Mouse (Mus musculus): ENCODE results near the gene Lgals3. TPM values are rescaled to one million over a fixed set of nuclear protein-coding genes. Genes with fewer than 3 reads are reported as not detected.
"Not testable (repeated sequence)": the region's sequence is repeated elsewhere in the genome, so short reads cannot be mapped to it uniquely, and the experiment has no call there.

Gene Lgals3
- polyA plus RNA-seq (2014; fragmentation: Nextera tagmentation; extraction: Ambion mirVana) = 1.5 and 1.7 TPM in 2 replicates

- Histone ChIP-seq H3K4me2 (ENCODE audit: low read depth, low read length) (no peak within 1 kb of the TSS), H3K4me1 (ENCODE audit: control insufficient read depth, insufficient read depth, low read length) (no peaks in the 10 kb centered on the region), H3K9me3 (replicated peaks; ENCODE audit: control insufficient read depth, low read length) (no peaks in the 10 kb centered on the region), H3K36me3 (replicated peaks; ENCODE audit: control insufficient read depth, insufficient read depth, low read depth, low read length) (no peaks in the 10 kb centered on the region), H3K27ac (replicated peaks; ENCODE audit: low read depth, low read length) (no peak within 1 kb of the TSS), H3K9ac (replicated peaks; ENCODE audit: low read length) (no peak within 1 kb of the TSS), H3K27me3 (ENCODE audit: control insufficient read depth, insufficient read depth, low read length) (no peaks in the 10 kb centered on the region), H3K4me3 (ENCODE audit: low read depth, low read length) (no peak within 1 kb of the TSS)
- WGBS = 40% methylated on average over 9 of the region's 9 CpGs
- ATAC-seq (replicated peaks; ENCODE audit: insufficient number of reproducible peaks, low FRiP score, low TSS enrichment, low read depth) (peak; percentile 67; the same call in 1 of the 2 replicates), DNase-seq (ENCODE audit: low spot score) (peak; percentile 69)
Measured at GRCm38 (mm10) chr14:47367461-47367860, at the start of gene Lgals3. TSS of gene Lgals3 (plus strand) at chr14:47367751.

GRCm38 (mm10) chr14:47319362-47319761 is 48.2 kb upstream of the Lgals3 start:
- no peak for DNase-seq (ENCODE audit: low spot score)
- Histone ChIP-seq H3K36me3 (replicated peaks; ENCODE audit: control insufficient read depth, insufficient read depth, low read depth, low read length) (no peaks in the 10 kb centered on the region; the same call in 1 of the 2 replicates), H3K27me3 (ENCODE audit: control insufficient read depth, insufficient read depth, low read length) (no peaks in the 10 kb centered on the region), H3K9ac (replicated peaks; ENCODE audit: low read length) (no peak overlapping the region), H3K27ac (replicated peaks; ENCODE audit: low read depth, low read length) (no peak overlapping the region), H3K4me1 (ENCODE audit: control insufficient read depth, insufficient read depth, low read length) (no peaks in the 10 kb centered on the region), H3K4me3 (ENCODE audit: low read depth, low read length) (no peak overlapping the region), H3K9me3 (replicated peaks; ENCODE audit: control insufficient read depth, low read length) (no peaks in the 10 kb centered on the region), H3K4me2 (ENCODE audit: low read depth, low read length) (no peak overlapping the region)
- WGBS = 93% methylated on average over 5 of the region's 5 CpGs
- ATAC-seq (replicated peaks; ENCODE audit: insufficient number of reproducible peaks, low FRiP score, low TSS enrichment, low read depth) = no peak

GRCm38 (mm10) chr14:47321581-47321980 is 46.0 kb upstream of the Lgals3 start:
- not testable (repeated sequence) for H3K4me1 ChIP-seq (ENCODE audit: control insufficient read depth, insufficient read depth, low read length); H3K9ac ChIP-seq (replicated peaks; ENCODE audit: low read length); H3K27me3 ChIP-seq (ENCODE audit: control insufficient read depth, insufficient read depth, low read length); H3K27ac ChIP-seq (replicated peaks; ENCODE audit: low read depth, low read length); H3K4me2 ChIP-seq (ENCODE audit: low read depth, low read length); DNase-seq (ENCODE audit: low spot score); H3K36me3 ChIP-seq (replicated peaks; ENCODE audit: control insufficient read depth, insufficient read depth, low read depth, low read length); H3K9me3 ChIP-seq (replicated peaks; ENCODE audit: control insufficient read depth, low read length); H3K4me3 ChIP-seq (ENCODE audit: low read depth, low read length); ATAC-seq (replicated peaks; ENCODE audit: insufficient number of reproducible peaks, low FRiP score, low TSS enrichment, low read depth)
- 94% methylated on average over 4 of the region's 8 CpGs for WGBS

- Histone ChIP-seq H3K4me3 (ENCODE audit: low read depth, low read length) (no peak overlapping the region), H3K36me3 (replicated peaks; ENCODE audit: control insufficient read depth, insufficient read depth, low read depth, low read length) (no peaks in the 10 kb centered on the region; the same call in 1 of the 2 replicates), H3K27me3 (ENCODE audit: control insufficient read depth, insufficient read depth, low read length) (no peaks in the 10 kb centered on the region), H3K4me1 (ENCODE audit: control insufficient read depth, insufficient read depth, low read length) (no peaks in the 10 kb centered on the region), H3K27ac (replicated peaks; ENCODE audit: low read depth, low read length) (no peak overlapping the region), H3K4me2 (ENCODE audit: low read depth, low read length) (no peak overlapping the region), H3K9me3 (replicated peaks; ENCODE audit: control insufficient read depth, low read length) (no peaks in the 10 kb centered on the region), H3K9ac (replicated peaks; ENCODE audit: low read length) (no peak overlapping the region)
- no peak for ATAC-seq (replicated peaks; ENCODE audit: insufficient number of reproducible peaks, low FRiP score, low TSS enrichment, low read depth)
- no peak for DNase-seq (ENCODE audit: low spot score)
- 83% methylated on average over 9 of the region's 9 CpGs for WGBS
Measured at GRCm38 (mm10) chr14:47325965-47326761, 41.4 kb upstream of the Lgals3 start.

GRCm38 (mm10) chr14:47327347-47327746 is 40.2 kb upstream of the Lgals3 start:
- H3K9me3 ChIP-seq (replicated peaks; ENCODE audit: control insufficient read depth, low read length) = no peaks in the 10 kb centered on the region
- no peak overlapping the region for H3K9ac ChIP-seq (replicated peaks; ENCODE audit: low read length)
- H3K4me1 ChIP-seq (ENCODE audit: control insufficient read depth, insufficient read depth, low read length) = no peaks in the 10 kb centered on the region
- no peaks in the 10 kb centered on the region; the same call in 1 of the 2 replicates for H3K36me3 ChIP-seq (replicated peaks; ENCODE audit: control insufficient read depth, insufficient read depth, low read depth, low read length)
- DNase-seq (ENCODE audit: low spot score) = no peak
- H3K27me3 ChIP-seq (ENCODE audit: control insufficient read depth, insufficient read depth, low read length) = no peaks in the 10 kb centered on the region
- H3K4me3 ChIP-seq (ENCODE audit: low read depth, low read length) = no peak overlapping the region
- WGBS = 95% methylated on average over 5 of the region's 5 CpGs
- no peak for ATAC-seq (replicated peaks; ENCODE audit: insufficient number of reproducible peaks, low FRiP score, low TSS enrichment, low read depth)
- no peak overlapping the region for H3K27ac ChIP-seq (replicated peaks; ENCODE audit: low read depth, low read length)
- no peak overlapping the region for H3K4me2 ChIP-seq (ENCODE audit: low read depth, low read length)

- Histone ChIP-seq H3K9ac (replicated peaks; ENCODE audit: low read length) (no peak overlapping the region), H3K4me1 (ENCODE audit: control insufficient read depth, insufficient read depth, low read length) (no peaks in the 10 kb centered on the region), H3K4me3 (ENCODE audit: low read depth, low read length) (no peak overlapping the region), H3K27ac (replicated peaks; ENCODE audit: low read depth, low read length) (no peak overlapping the region), H3K36me3 (replicated peaks; ENCODE audit: control insufficient read depth, insufficient read depth, low read depth, low read length) (no peaks in the 10 kb centered on the region), H3K27me3 (ENCODE audit: control insufficient read depth, insufficient read depth, low read length) (no peaks in the 10 kb centered on the region), H3K9me3 (replicated peaks; ENCODE audit: control insufficient read depth, low read length) (no peaks in the 10 kb centered on the region), H3K4me2 (ENCODE audit: low read depth, low read length) (no peak overlapping the region)
- ATAC-seq (replicated peaks; ENCODE audit: insufficient number of reproducible peaks, low FRiP score, low TSS enrichment, low read depth) (no peak), DNase-seq (ENCODE audit: low spot score) (peak; percentile 75)
- 30% methylated on average over 5 of the region's 5 CpGs for WGBS
Measured at GRCm38 (mm10) chr14:47331920-47332319, 35.6 kb upstream of the Lgals3 start.

GRCm38 (mm10) chr14:47334819-47335218 is 32.7 kb upstream of the Lgals3 start:
- Histone ChIP-seq H3K4me2 (ENCODE audit: low read depth, low read length) (no peak overlapping the region), H3K9ac (replicated peaks; ENCODE audit: low read length) (no peak overlapping the region), H3K36me3 (replicated peaks; ENCODE audit: control insufficient read depth, insufficient read depth, low read depth, low read length) (no peaks in the 10 kb centered on the region), H3K27ac (replicated peaks; ENCODE audit: low read depth, low read length) (no peak overlapping the region), H3K27me3 (ENCODE audit: control insufficient read depth, insufficient read depth, low read length) (no peaks in the 10 kb centered on the region), H3K4me1 (ENCODE audit: control insufficient read depth, insufficient read depth, low read length) (no peaks in the 10 kb centered on the region), H3K4me3 (ENCODE audit: low read depth, low read length) (no peak overlapping the region), H3K9me3 (replicated peaks; ENCODE audit: control insufficient read depth, low read length) (no peaks in the 10 kb centered on the region)
- DNase-seq (ENCODE audit: low spot score) = peak; percentile 64
- ATAC-seq (replicated peaks; ENCODE audit: insufficient number of reproducible peaks, low FRiP score, low TSS enrichment, low read depth) = no peak
- WGBS = 82% methylated on average over 4 of the region's 4 CpGs

GRCm38 (mm10) chr14:47335300-47335699 is 32.3 kb upstream of the Lgals3 start:
- no peak for ATAC-seq (replicated peaks; ENCODE audit: insufficient number of reproducible peaks, low FRiP score, low TSS enrichment, low read depth)

More at GRCm38 (mm10) chr14:47335300-47335699, 32.3 kb upstream of the Lgals3 start:
- H3K4me2 ChIP-seq (ENCODE audit: low read depth, low read length) = no peak overlapping the region
- WGBS = 66% methylated on average over 3 of the region's 3 CpGs
- DNase-seq (ENCODE audit: low spot score) = no peak
- H3K27me3 ChIP-seq (ENCODE audit: control insufficient read depth, insufficient read depth, low read length) = no peaks in the 10 kb centered on the region
- H3K27ac ChIP-seq (replicated peaks; ENCODE audit: low read depth, low read length) = no peak overlapping the region
- no peaks in the 10 kb centered on the region for H3K4me1 ChIP-seq (ENCODE audit: control insufficient read depth, insufficient read depth, low read length)
- no peaks in the 10 kb centered on the region for H3K36me3 ChIP-seq (replicated peaks; ENCODE audit: control insufficient read depth, insufficient read depth, low read depth, low read length)
- H3K9ac ChIP-seq (replicated peaks; ENCODE audit: low read length) = no peak overlapping the region
- H3K4me3 ChIP-seq (ENCODE audit: low read depth, low read length) = no peak overlapping the region
- H3K9me3 ChIP-seq (replicated peaks; ENCODE audit: control insufficient read depth, low read length) = no peaks in the 10 kb centered on the region

Measured in embryonic facial prominence, embryonic 11.5 days (tissue).